Mouse (Mus musculus) right cerebral cortex, adult 2 months (tissue): ENCODE data around the gene Trp53.
"Not testable (repeated sequence)": the region's sequence is repeated elsewhere in the genome, so short reads cannot be mapped to it uniquely, and the experiment has no call there.

Source experiments
- DNase-seq, 2 experiments: peaks; one replicate each; pipeline ENCODE4 v3.0.0; 2021 to 2022; ENCODE audit warnings: low spot score in 2 of 2

Trp53 gene

DNA sequence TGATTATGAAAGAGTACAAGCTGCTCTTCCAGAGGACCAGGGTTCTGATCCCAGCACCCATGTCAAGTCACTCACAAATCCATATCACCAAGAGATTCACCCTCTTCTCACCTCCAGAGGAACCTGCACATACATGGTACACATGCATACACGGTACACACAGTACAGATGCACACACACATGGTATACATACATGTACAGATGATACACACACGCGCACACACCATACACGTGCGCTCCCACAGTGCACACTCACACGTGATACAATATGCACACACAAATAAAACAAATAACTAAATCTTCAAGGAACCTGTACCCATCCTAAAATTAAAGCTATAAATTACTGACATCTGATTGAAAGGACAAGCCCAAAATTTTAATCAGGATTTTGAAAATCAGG, 14.7 kb downstream of the Trp53 start:
- DNase-seq: no peak

- DNase-seq: no peak
These were observed 19.3 kb downstream of the Trp53 start for GRCm38 (mm10) chr11:69599436-69599835.

- DNase-seq: peak; percentile 72 to 74
These were observed 19.9 kb downstream of the Trp53 start for GRCm38 (mm10) chr11:69600098-69600497.

- DNase-seq: no peak
These were observed 21.6 kb downstream of the Trp53 start for GRCm38 (mm10) chr11:69601768-69602167.

DNA sequence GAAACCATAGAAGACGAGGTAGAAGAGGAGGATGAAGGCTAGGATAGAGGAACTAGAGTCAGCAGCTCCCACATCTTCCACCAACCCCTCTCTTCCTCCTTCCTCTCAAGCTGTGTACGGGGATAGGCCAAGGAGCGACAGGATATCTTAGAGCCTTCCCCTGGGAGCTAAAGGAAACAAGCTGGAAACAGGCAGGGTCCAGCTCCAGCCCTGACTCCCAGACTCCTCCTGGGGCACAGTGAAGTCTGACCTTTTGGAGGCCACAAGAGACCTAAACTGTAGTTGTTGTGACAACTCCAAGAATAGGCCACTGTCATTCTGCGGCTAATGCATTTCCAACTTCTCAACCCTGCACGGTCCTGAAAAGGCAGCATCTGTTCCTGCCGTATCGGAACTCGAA, 23.4 kb downstream of the Trp53 start:
- DNase-seq: no peak

GRCm38 (mm10) chr11:69604347-69604746, 24.2 kb downstream of the Trp53 start:
- DNase-seq: peak in 1 of 2 experiments; percentile 32

- DNase-seq: peak in 1 of 2 experiments; percentile 38
These were observed 24.9 kb downstream of the Trp53 start for GRCm38 (mm10) chr11:69604795-69605664.

- peak; percentile 76 to 80 for DNase-seq
These were observed 25.7 kb downstream of the Trp53 start, which contains the start of gene Atp1b2 for GRCm38 (mm10) chr11:69605726-69606490. TSS of gene Atp1b2 (minus strand) at chr11:69605942.

GRCm38 (mm10) chr11:69606491-69606795, 26.3 kb downstream of the Trp53 start:
- no peak for DNase-seq

DNA sequence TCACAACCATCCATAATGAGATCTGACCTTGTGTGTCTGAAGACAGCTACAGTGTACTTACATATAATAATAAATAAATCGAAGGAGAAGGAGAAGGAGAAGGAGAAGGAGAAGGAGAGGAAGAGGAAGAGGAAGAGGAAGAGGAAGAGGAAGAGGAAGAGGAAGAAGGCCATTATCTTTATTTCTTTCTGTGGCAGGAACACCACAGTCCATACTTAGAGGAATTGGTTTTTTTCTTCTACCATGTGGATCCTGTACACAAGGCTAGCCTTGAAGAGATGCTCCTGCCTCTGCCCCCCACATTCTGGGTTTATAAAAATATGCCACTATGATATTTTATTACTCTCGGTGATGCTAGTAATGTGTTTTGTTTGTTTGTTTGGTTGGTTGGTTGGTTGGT, 26.7 kb downstream of the Trp53 start:
- no peak for DNase-seq

DNA sequence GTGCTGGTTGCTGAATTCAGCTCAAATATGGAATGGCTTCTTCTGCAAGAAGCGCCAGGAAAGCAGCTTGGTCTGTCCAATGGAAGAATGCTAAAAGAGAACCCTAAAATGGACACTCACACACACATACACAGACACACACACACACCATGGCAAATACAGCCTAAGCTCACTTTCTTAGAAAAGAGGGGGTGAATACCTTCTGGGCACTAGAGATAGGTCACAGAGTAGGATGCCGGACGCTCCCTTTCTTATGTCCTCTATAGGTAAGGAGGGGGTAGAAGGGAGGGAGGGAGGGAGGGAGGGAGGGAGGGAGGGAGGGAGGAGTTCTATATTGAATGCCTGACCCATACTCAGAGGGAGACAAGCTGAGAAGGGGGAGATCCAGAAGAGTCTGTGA, 28.4 kb downstream of the Trp53 start:
- DNase-seq: no peak

GRCm38 (mm10) chr11:69609416-69609815, 29.3 kb downstream of the Trp53 start:
- no peak for DNase-seq

DNA sequence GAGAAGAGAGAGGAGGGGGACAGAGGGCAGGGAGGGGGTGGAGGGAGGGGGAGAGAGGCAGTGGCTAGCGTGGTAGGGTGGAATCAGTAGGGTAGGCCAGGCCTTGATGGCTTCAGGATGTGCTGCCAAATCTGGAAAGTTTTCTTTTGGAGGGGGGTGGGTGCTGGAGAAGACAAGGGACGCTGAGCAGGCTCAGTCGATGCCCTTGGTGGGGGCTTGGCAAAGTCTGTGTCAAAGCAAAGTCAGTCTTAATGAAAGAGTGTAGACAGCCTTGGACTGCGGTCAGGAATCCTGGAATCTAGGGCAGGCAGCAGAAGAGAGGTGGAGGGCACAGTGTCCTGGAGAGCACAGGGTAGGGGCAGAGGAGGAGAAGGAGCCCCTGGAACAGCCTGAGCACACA, 30.7 kb downstream of the Trp53 start:
- no peak for DNase-seq

GRCm38 (mm10) chr11:69613553-69614256, 33.5 kb downstream of the Trp53 start:
- peak; percentile 79 to 82 for DNase-seq

DNA sequence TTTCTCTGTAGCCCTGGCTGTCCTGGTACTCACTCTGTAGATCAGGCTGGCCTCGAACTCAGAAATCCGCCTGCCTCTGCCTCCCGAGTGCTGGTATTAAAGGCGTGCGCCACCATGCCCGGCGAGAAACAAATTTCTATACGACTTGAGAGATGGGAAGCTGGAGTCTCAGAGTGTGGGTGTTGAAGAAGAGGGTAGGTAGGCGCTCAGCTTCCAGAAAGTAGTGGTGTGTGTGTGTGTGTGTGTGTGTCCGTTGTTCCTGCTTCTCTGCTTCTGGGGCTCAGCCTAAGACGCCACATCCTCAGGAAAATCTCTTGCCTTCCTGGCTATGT, 34.1 kb downstream of the Trp53 start:
- DNase-seq: not testable (repeated sequence)

DNA sequence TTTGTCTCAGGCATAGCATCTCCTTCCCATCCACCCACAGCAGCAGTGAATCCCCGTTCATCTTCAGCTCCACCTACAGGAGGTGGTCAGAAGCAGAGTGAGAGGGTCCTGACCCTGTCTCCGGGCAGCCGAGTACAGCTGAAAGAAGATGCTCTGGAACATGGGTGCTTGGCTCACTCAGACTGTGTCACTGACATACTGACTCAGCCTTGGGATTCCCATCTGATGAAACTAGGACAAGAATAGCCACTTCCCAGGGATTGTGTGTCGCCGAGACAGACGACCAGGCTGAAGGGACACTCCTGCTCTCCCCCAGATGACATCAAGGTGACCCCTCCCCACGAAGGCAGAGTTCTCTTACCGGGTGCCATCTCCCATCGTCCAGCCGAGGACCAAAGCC, 36.6 kb downstream of the Trp53 start:
- DNase-seq: no peak

GRCm38 (mm10) chr11:69617805-69618204, 37.6 kb downstream of the Trp53 start, which contains the start of gene Shbg:
TSS of gene Shbg (minus strand) at chr11:69617905.
- DNase-seq: no peak

DNA sequence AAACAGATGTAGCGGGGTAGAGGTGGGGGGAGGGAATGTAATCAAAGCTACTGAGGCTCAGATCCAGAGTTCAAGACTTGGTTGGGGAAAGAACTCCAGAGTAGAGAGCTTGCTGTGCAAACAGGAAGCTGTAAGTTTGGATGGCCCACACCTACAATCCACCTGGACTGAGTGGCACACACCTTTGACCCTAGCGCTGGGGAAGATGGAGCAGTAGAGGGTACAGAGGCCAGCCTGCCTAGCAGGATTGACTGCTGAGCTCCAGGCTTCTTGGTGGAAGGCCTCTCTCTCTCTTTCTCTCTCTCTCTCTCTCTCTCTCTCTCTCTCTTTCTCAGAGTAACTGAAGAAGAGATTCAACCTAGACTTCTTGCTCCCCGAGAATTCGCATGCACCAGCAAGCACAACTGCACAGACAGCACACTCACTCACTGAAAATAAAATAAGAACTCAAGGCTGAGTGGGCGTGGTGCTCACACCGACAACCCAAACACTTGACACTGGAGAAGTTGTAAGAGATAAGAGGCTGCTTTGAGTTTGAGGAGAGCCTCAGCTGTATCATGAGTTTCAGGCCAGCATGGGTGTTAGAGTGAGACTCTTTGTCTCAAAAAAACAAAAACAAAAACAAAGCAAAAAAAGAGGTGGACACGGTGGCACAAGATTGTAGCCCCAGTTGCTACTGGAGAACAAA, 40.4 kb downstream of the Trp53 start:
- DNase-seq: no peak

DNA sequence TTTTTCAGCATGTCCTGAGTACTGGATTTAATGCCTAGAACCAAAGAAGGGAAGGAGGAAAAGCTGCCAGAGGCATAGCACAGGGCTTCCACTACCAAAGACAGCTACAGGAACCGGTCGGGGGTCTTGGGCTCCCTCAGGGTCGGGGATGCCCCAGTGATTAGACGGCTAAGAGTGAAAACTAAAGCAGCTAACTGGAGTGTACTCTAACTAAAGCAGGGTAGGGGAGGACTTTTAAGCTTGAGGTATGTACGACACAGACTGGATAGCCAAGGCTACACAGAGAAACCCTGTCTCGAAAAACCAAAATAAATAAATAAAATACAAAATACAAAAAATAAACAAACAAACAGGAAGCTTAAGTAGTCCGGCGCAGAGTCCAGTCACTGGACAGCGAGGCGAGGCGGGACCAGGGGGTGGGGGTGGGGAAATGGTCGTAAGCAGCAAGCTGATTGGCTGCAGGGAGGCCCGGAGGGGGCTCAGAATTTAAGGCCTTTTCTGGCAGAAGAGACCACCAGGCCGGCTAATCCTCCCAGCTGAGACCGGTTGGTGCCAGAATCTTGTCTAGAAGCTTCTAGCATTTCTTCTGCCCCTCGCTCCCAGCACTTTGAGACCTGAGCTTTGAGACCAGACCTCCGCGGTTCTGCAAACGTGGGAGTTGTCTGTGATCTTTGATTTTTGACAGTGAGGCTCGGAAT, 41.6 kb downstream of the Trp53 start, which contains the start of gene Sat2:
Gene Sat2 (plus strand): TSS at position 454 of the 698 bp plus-strand sequence.
- DNase-seq: peak in 1 of 2 experiments; percentile 58

DNA sequence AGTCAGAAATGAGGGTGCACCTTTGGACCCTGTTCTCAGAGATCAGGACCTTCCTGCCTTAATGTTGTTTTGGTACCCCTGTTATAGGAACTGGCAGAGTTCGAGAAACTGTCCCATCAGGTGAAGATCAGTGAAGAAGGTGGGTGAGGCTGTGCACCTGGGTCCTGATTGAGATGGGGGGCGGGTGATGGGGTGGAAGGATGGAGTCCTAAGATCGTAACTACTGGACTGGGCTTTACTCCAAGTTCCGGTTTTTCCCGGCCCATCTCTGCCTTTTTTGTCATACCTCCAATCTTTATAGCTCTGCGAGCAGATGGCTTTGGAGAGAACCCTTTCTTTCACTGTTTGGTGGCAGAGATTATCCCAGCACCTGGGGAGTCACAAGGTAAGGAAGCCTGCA, 42.2 kb downstream of the Trp53 start:
- no peak for DNase-seq

DNA sequence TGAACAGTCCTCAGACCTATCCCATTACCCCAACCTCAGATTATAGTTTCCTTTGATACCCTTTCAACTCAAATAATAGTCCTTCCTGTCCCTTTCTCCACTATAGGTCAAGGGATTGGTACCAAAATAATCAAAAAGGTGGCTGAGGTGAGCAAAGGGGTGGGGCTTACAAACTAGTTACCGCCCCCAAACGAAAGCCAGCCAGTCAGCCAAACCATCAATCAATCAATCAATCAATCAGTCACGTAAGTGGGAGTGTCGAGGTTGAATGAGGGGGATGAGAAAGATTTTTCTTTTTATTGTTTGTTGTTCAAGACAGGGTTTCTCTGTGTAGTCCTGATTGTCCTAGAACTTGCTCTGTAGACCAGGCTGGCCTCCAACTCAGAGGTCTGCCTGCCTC, 42.8 kb downstream of the Trp53 start:
- DNase-seq: no peak
